Mouse (Mus musculus) heart, embryonic 15.5 days (tissue): ENCODE results near the gene Col5a2. TPM values are rescaled to one million over a fixed set of nuclear protein-coding genes. Genes with fewer than 3 reads are reported as not detected.

Source experiments
- ATAC-seq: fragments of 200-750 bp; cut with Nextera tagmentation; replicated peaks from 2 replicates; pipeline ENCODE4 v1.8.0; 2017; ENCODE audit warnings: low read depth, moderate TSS enrichment; ENCODE audit not compliant: insufficient number of reproducible peaks, insufficient read depth, low FRiP score
- H3K27ac ChIP-seq: fragments of 300-500 bp; sonication (generic); 2 replicates; pipeline ENCODE4 v1.5.1; 2015; ENCODE audit warnings: mild to moderate bottlenecking, inconsistent platforms
- H3K27me3 ChIP-seq: fragments of 300-500 bp; sonication (generic); 2 replicates; pipeline ENCODE4 v1.6.1; 2015; ENCODE audit warnings: inconsistent platforms
- H3K36me3 ChIP-seq: fragments of 300-500 bp; sonication (generic); 2 replicates; pipeline ENCODE4 v1.6.1; 2015; ENCODE audit warnings: mild to moderate bottlenecking, inconsistent platforms
- H3K4me1 ChIP-seq: fragments of 300-500 bp; sonication (generic); replicated peaks from 2 replicates; pipeline ENCODE4 v1.6.1; 2015; ENCODE audit warnings: inconsistent platforms
- H3K4me2 ChIP-seq: fragments of 300-500 bp; sonication (generic); 2 replicates; pipeline ENCODE4 v1.6.1; 2015; ENCODE audit warnings: inconsistent platforms, mild to moderate bottlenecking, moderate library complexity
- H3K4me3 ChIP-seq: fragments of 300-500 bp; sonication (generic); 2 replicates; pipeline ENCODE4 v1.5.1; 2015; ENCODE audit warnings: mild to moderate bottlenecking, inconsistent platforms
- H3K9ac ChIP-seq: fragments of 300-500 bp; sonication (generic); 2 replicates; pipeline ENCODE4 v1.6.1; 2015; ENCODE audit warnings: mild to moderate bottlenecking, inconsistent platforms
- H3K9me3 ChIP-seq: fragments of 300-500 bp; sonication (generic); replicated peaks from 2 replicates; pipeline ENCODE4 v1.6.1; 2016; ENCODE audit warnings: inconsistent platforms
- WGBS: fragments of 180-500 bp; shearing (Covaris S2); methylation state at CpG from one replicate; pipeline ENCODE4 v1.1.7; 2015; ENCODE audit warnings: mixed read lengths; 5-methylcytosine and 5-hydroxymethylcytosine counted together
- polyA plus RNA-seq: library from polyadenylated mRNA; unstranded; fragments of >200 nt; fragmentation: Nextera tagmentation; extraction: Ambion mirVana; gene quantifications from 2 replicates; pipeline ENCODE4 v1.2.1, GENCODE M21; 2015

The Col5a2 gene
- polyA plus RNA-seq, 1 experiment from 2014 or later, result 53.5 TPM

DNA sequence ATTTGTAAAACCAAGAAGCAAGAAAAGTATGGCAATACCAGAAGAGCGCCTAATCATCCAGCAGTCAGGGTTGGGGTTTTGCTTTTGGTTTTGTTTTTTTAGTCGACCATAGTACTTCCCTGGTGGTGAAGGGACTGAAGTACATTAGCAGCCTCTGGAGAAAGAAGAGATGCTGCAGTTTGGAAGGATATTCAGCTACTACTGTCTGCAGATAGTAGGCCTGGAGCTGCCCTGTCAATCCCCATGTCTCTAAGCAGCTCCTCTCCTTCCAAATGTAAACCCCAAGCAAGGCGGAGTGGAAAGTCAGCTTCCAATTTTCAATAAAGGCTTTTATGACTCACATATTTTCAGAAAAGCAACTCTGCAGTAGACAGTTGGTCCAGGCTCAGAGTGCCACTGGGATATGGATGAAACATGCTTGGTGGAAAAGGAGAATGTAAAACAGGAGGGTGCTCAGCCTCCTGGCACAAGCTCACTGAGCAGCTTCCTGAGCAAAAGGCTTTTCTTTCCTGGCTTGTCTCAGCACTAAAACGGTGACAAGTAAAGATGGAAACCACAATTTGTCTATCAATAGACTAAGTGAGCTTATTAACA lies 10.9 kb downstream of the Col5a2 start:
- no peak for ATAC-seq
- Histone ChIP-seq H3K27me3 (no peaks in the 10 kb centered on the region), H3K4me3 (no peak overlapping the region), H3K27ac (no peak overlapping the region), H3K36me3 (no peaks in the 10 kb centered on the region), H3K4me2 (no peak overlapping the region), H3K9me3 (no peaks in the 10 kb centered on the region), H3K4me1 (no peaks in the 10 kb centered on the region), H3K9ac (no peak overlapping the region)
- WGBS, result 77% methylated on average over 4 of the region's 4 CpGs

GRCm38 (mm10) chr1:45490451-45490850 lies 12.6 kb downstream of the Col5a2 start:
- Histone ChIP-seq H3K4me1 (no peaks in the 10 kb centered on the region), H3K27me3 (no peaks in the 10 kb centered on the region), H3K9me3 (no peaks in the 10 kb centered on the region), H3K36me3 (no peaks in the 10 kb centered on the region), H3K9ac (no peak overlapping the region), H3K4me2 (no peak overlapping the region), H3K27ac (no peak overlapping the region), H3K4me3 (no peak overlapping the region)
- ATAC-seq, result no peak
- WGBS, result 72% methylated on average over 1 of the region's 1 CpGs

DNA sequence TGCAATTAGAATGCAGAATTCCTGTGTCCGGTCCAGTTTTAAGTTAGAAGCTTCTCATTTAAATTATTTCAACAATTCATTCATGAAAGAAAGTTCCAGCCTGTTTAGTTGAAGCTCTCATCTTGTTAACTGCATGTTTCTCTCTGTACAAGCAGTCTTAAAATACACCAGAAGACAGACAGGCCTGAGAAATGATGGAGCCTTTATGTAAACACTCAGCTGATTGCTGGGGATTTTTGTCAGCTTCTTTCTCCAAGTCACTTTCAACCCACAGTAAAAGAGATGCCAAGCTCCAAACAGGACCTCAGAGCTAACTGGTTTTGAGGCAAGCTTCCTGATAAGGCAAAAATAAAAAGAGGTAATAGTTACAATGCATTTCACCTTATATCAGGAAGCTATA lies 14.8 kb downstream of the Col5a2 start:
- H3K27ac ChIP-seq, result no peak overlapping the region
- no peak overlapping the region for H3K4me3 ChIP-seq
- ATAC-seq, result no peak
- H3K9ac ChIP-seq, result no peak overlapping the region
- no peaks in the 10 kb centered on the region for H3K27me3 ChIP-seq
- 91% methylated on average over 1 of the region's 1 CpGs for WGBS
- H3K4me1 ChIP-seq, result no peaks in the 10 kb centered on the region
- no peak overlapping the region for H3K4me2 ChIP-seq
- no peaks in the 10 kb centered on the region for H3K36me3 ChIP-seq
- H3K9me3 ChIP-seq, result no peaks in the 10 kb centered on the region

DNA sequence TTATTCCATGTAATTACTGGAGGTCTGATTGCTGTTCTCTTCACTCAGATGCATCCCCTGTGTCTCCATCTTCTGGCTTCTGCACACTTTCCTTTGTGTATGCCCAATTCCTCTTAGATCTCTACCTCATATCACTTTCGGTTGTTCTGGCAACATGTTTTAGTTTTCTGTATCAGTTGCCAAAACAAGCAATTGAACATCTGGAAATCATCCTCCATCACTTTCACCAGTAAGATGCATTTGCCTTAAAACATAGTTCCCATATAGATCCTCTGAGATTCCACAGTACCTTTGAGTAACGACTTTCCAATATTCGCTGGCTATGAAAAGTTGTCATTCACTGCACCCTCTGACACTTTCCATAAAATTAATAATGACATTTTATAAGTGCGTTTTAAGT lies 20.1 kb downstream of the Col5a2 start:
- Histone ChIP-seq H3K36me3 (no peaks in the 10 kb centered on the region), H3K4me3 (no peak overlapping the region), H3K4me1 (no peaks in the 10 kb centered on the region), H3K4me2 (no peak overlapping the region), H3K27ac (no peak overlapping the region), H3K9me3 (no peaks in the 10 kb centered on the region), H3K27me3 (no peaks in the 10 kb centered on the region), H3K9ac (no peak overlapping the region)
- ATAC-seq, result no peak
- WGBS, result 68% methylated on average over 4 of the region's 4 CpGs

- Histone ChIP-seq H3K4me1 (no peaks in the 10 kb centered on the region), H3K4me3 (no peak overlapping the region), H3K9ac (no peak overlapping the region), H3K9me3 (no peaks in the 10 kb centered on the region), H3K27ac (no peak overlapping the region), H3K27me3 (no peaks in the 10 kb centered on the region), H3K36me3 (no peaks in the 10 kb centered on the region), H3K4me2 (no peak overlapping the region)
- no peak for ATAC-seq
- 79% methylated on average over 1 of the region's 1 CpGs for WGBS
Observed at GRCm38 (mm10) chr1:45481876-45482275, 21.2 kb downstream of the Col5a2 start.

- Histone ChIP-seq H3K9me3 (no peaks in the 10 kb centered on the region), H3K27me3 (no peaks in the 10 kb centered on the region), H3K36me3 (no peaks in the 10 kb centered on the region), H3K4me1 (no peaks in the 10 kb centered on the region), H3K27ac (no peak overlapping the region), H3K9ac (no peak overlapping the region), H3K4me2 (no peak overlapping the region), H3K4me3 (no peak overlapping the region)
- ATAC-seq, result no peak
Observed at GRCm38 (mm10) chr1:45479087-45479486, 24.0 kb downstream of the Col5a2 start.

DNA sequence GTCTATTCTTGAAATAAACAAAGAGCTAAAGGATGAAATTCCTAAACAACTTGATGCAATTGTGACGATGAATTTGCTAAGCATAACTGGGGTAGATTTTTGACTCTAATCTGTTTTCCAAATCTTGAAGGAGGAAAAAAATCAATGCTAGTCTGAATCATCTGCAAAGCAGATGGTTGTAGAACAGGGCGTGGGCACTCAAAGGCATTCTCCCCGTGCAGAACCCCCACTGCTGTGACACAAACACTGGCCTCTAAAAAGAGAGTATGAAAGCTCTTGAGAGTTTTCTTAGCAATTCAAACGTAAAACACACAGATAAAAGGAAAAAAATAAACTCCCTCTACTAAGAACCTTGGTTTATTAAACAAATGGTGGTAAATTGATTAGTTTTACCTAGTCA lies 30.3 kb downstream of the Col5a2 start:
- no peaks in the 10 kb centered on the region for H3K27me3 ChIP-seq
- ATAC-seq, result no peak
- H3K9ac ChIP-seq, result no peak overlapping the region
- WGBS, result 63% methylated on average over 4 of the region's 4 CpGs
- H3K36me3 ChIP-seq, result no peaks in the 10 kb centered on the region
- H3K4me2 ChIP-seq, result no peak overlapping the region
- no peak overlapping the region for H3K4me3 ChIP-seq
- H3K27ac ChIP-seq, result no peak overlapping the region
- no peaks in the 10 kb centered on the region for H3K9me3 ChIP-seq
- no peaks in the 10 kb centered on the region for H3K4me1 ChIP-seq

DNA sequence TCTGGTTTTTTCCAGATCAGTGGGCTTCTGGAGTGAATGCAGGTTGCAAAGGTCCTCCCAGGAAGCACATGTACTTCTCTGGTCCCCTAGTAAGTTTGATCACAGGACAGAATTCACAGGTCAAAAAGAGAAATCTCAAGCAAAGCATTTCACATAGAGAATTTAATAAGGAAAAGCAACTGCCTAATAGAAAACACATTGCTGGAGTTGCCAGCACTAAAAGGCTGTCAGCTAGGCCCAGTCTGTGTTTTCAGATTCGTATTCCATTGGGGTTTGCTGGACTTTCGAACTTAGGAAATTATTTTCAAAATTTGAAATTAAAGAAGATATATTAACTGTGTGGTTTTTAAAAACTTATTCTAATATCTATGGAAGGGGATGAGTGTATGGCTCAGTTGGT lies 42.3 kb downstream of the Col5a2 start:
- no peaks in the 10 kb centered on the region for H3K36me3 ChIP-seq
- 75% methylated on average over 2 of the region's 2 CpGs for WGBS
- H3K9ac ChIP-seq, result no peak overlapping the region
- no peak for ATAC-seq
- H3K9me3 ChIP-seq, result no peaks in the 10 kb centered on the region
- H3K27me3 ChIP-seq, result no peaks in the 10 kb centered on the region
- no peak overlapping the region for H3K27ac ChIP-seq
- no peak overlapping the region for H3K4me3 ChIP-seq
- no peak overlapping the region for H3K4me2 ChIP-seq
- H3K4me1 ChIP-seq, result no peaks in the 10 kb centered on the region

GRCm38 (mm10) chr1:45455763-45456162 lies 47.3 kb downstream of the Col5a2 start:
- Histone ChIP-seq H3K4me3 (no peak overlapping the region), H3K27ac (no peak overlapping the region), H3K4me2 (no peak overlapping the region), H3K4me1 (no peaks in the 10 kb centered on the region), H3K36me3 (no peaks in the 10 kb centered on the region), H3K9me3 (no peaks in the 10 kb centered on the region), H3K27me3 (no peaks in the 10 kb centered on the region), H3K9ac (no peak overlapping the region)
- ATAC-seq, result no peak
- 85% methylated on average over 1 of the region's 1 CpGs for WGBS

DNA sequence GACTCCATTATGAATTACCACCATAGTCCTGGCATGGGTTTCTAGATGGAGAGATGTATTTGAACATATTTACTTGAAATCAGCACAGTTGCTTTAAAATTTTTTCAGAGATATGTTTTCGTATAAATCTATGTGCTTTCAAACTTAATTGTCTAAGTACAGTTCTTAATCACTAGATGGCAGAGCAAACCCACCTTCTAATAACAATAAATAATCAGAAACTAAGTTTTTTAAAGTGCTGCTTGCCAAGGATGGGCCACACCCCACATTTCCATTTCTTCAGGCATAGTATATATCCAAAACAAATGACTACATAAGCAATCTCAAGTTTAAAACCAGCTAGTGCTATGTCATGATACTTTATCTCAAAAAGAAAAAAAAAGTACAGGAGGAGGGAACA lies 54.2 kb downstream of the Col5a2 start:
- 71% methylated on average over 1 of the region's 1 CpGs for WGBS
- H3K4me3 ChIP-seq, result no peak overlapping the region
- no peaks in the 10 kb centered on the region for H3K27me3 ChIP-seq
- no peaks in the 10 kb centered on the region for H3K36me3 ChIP-seq
- H3K4me2 ChIP-seq, result no peak overlapping the region
- H3K9ac ChIP-seq, result no peak overlapping the region
- no peaks in the 10 kb centered on the region for H3K9me3 ChIP-seq
- ATAC-seq, result no peak
- no peaks in the 10 kb centered on the region for H3K4me1 ChIP-seq
- H3K27ac ChIP-seq, result no peak overlapping the region

DNA sequence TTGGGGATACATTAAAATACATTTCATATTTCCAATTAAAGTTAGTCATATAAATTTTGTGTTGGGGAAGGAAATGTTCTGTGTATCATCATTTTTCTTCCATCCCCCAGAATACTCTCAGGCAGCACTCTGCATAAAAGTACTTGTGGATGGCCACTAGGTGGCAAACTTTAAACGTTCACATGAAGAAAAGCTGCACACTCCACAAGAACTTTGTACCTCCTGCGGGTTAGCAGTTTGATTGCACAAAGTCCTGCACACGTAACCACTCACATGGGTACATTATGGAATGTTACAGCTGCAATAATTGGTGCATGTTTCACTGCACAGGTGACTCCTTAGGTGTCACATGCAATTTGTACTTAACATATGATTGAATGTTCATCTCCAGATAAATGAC lies 71.2 kb downstream of the Col5a2 start:
- 0 out of 2 replicates have a peak, but pooled peaks have one; percentile 47 for ATAC-seq
- no peaks in the 10 kb centered on the region for H3K4me1 ChIP-seq
- no peak overlapping the region for H3K4me3 ChIP-seq
- WGBS, result 24% methylated on average over 3 of the region's 3 CpGs
- H3K4me2 ChIP-seq, result no peak overlapping the region
- H3K9me3 ChIP-seq, result no peaks in the 10 kb centered on the region
- H3K27me3 ChIP-seq, result no peaks in the 10 kb centered on the region
- peaks cover 8% of the 10 kb centered on the region; the same call in 1 of the 2 replicates for H3K36me3 ChIP-seq
- no peak overlapping the region for H3K27ac ChIP-seq
- no peak overlapping the region for H3K9ac ChIP-seq

GRCm38 (mm10) chr1:45430520-45430919 lies 72.6 kb downstream of the Col5a2 start:
- H3K9me3 ChIP-seq, result no peaks in the 10 kb centered on the region
- H3K9ac ChIP-seq, result no peak overlapping the region
- 59% methylated on average over 4 of the region's 4 CpGs for WGBS
- no peak overlapping the region for H3K27ac ChIP-seq
- no peaks in the 10 kb centered on the region for H3K4me1 ChIP-seq
- no peak overlapping the region for H3K4me3 ChIP-seq
- peaks cover 8% of the 10 kb centered on the region; the same call in 1 of the 2 replicates for H3K36me3 ChIP-seq
- ATAC-seq, result no peak
- H3K4me2 ChIP-seq, result no peak overlapping the region
- no peaks in the 10 kb centered on the region for H3K27me3 ChIP-seq
